Mouse (Mus musculus): ENCODE results near the gene Nxpe4. TPM values are rescaled to one million over a fixed set of nuclear protein-coding genes. Genes with fewer than 3 reads are reported as not detected.

The Nxpe4 gene
- polyA plus RNA-seq, 1 experiment = 4.1 TPM

- WGBS = 79% methylated on average over 6 of the region's 6 CpGs
- peak overlapping the region; percentile 20 for H3K4me3 ChIP-seq (replicated peaks; ENCODE audit: control insufficient read depth, low read depth, low read length)
- TF ChIP-seq POLR2A (IDR thresholded peaks at IDR 0.05; ENCODE audit: borderline replicate concordance, control insufficient read depth, low read depth, low read length) (no peak), CTCF (IDR thresholded peaks at IDR 0.05; ENCODE audit: control insufficient read depth, insufficient read depth, low read length) (no peak)
- H3K4me1 ChIP-seq (ENCODE audit: control insufficient read depth, insufficient read depth, low read length) = peaks cover 8% of the 10 kb centered on the region
- peak overlapping the region; percentile 62; the same call in 1 of the 2 replicates for H3K27ac ChIP-seq (ENCODE audit: control insufficient read depth, insufficient read depth, low read depth, low read length, poor library complexity)
Measured at GRCm38 (mm10) chr9:48362743-48363142, 200.9 kb downstream of the Nxpe4 start.

GRCm38 (mm10) chr9:48373232-48373878, 211.5 kb downstream of the Nxpe4 start:
- 22% methylated on average over 4 of the region's 4 CpGs for WGBS
- peaks cover 4% of the 10 kb centered on the region for H3K4me1 ChIP-seq (ENCODE audit: control insufficient read depth, insufficient read depth, low read length)

DNA sequence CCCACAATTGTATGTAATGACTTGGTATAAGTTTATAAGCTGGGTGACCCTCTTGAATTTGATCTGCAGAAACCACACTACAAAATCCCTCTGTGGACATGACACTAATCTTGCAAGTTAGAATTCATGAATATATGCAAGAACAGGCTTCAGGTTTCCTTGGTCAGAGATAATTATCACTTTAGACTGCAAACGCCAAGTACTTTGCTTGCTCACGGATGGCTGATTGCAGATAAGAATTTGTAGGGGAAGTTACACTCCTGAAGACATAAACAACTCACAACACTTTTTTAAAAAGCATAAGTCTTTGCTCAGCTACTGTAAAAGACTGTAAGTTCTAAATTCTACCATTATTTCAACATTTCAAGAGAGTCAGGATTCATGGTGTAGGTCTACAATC, 212.5 kb downstream of the Nxpe4 start:
- no peak for TF ChIP-seq POLR2A (IDR thresholded peaks at IDR 0.05; ENCODE audit: borderline replicate concordance, control insufficient read depth, low read depth, low read length)
- no peak for TF ChIP-seq CTCF (IDR thresholded peaks at IDR 0.05; ENCODE audit: control insufficient read depth, insufficient read depth, low read length)
- Histone ChIP-seq H3K4me1 (ENCODE audit: control insufficient read depth, insufficient read depth, low read length) (peaks cover 4% of the 10 kb centered on the region), H3K27ac (ENCODE audit: control insufficient read depth, insufficient read depth, low read depth, low read length, poor library complexity) (peak overlapping the region; percentile 72; the same call in 1 of the 2 replicates), H3K4me3 (replicated peaks; ENCODE audit: control insufficient read depth, low read depth, low read length) (no peak overlapping the region)
- WGBS = 18% methylated on average over 2 of the region's 2 CpGs

More at GRCm38 (mm10) chr9:48373232-48373878, 211.5 kb downstream of the Nxpe4 start:
- Histone ChIP-seq H3K27ac (ENCODE audit: control insufficient read depth, insufficient read depth, low read depth, low read length, poor library complexity) (peak overlapping the region; percentile 61), H3K4me3 (replicated peaks; ENCODE audit: control insufficient read depth, low read depth, low read length) (no peak overlapping the region)
- TF ChIP-seq CTCF (IDR thresholded peaks at IDR 0.05; ENCODE audit: control insufficient read depth, insufficient read depth, low read length) (no peak), POLR2A (IDR thresholded peaks at IDR 0.05; ENCODE audit: borderline replicate concordance, control insufficient read depth, low read depth, low read length) (no peak)

GRCm38 (mm10) chr9:48388451-48388850, 226.6 kb downstream of the Nxpe4 start:
- no peak overlapping the region for H3K4me3 ChIP-seq (replicated peaks; ENCODE audit: control insufficient read depth, low read depth, low read length)
- TF ChIP-seq POLR2A (IDR thresholded peaks at IDR 0.05; ENCODE audit: borderline replicate concordance, control insufficient read depth, low read depth, low read length) = no peak
- no peak for TF ChIP-seq CTCF (IDR thresholded peaks at IDR 0.05; ENCODE audit: control insufficient read depth, insufficient read depth, low read length)
- H3K4me1 ChIP-seq (ENCODE audit: control insufficient read depth, insufficient read depth, low read length) = peaks cover 2% of the 10 kb centered on the region
- no peak overlapping the region for H3K27ac ChIP-seq (ENCODE audit: control insufficient read depth, insufficient read depth, low read depth, low read length, poor library complexity)
- WGBS = 50% methylated on average over 4 of the region's 4 CpGs

- 25% methylated on average over 3 of the region's 3 CpGs for WGBS
- Histone ChIP-seq H3K4me1 (ENCODE audit: control insufficient read depth, insufficient read depth, low read length) (peaks cover 2% of the 10 kb centered on the region), H3K27ac (ENCODE audit: control insufficient read depth, insufficient read depth, low read depth, low read length, poor library complexity) (peak overlapping the region; percentile 48; the same call in 1 of the 2 replicates), H3K4me3 (replicated peaks; ENCODE audit: control insufficient read depth, low read depth, low read length) (peak overlapping the region; percentile 9)
- TF ChIP-seq POLR2A (IDR thresholded peaks at IDR 0.05; ENCODE audit: borderline replicate concordance, control insufficient read depth, low read depth, low read length) = no peak
- TF ChIP-seq CTCF (IDR thresholded peaks at IDR 0.05; ENCODE audit: control insufficient read depth, insufficient read depth, low read length) = no peak
Measured at GRCm38 (mm10) chr9:48389983-48390382, 228.2 kb downstream of the Nxpe4 start.

GRCm38 (mm10) chr9:48403590-48404209, 241.9 kb downstream of the Nxpe4 start:
- no peak for TF ChIP-seq POLR2A (IDR thresholded peaks at IDR 0.05; ENCODE audit: borderline replicate concordance, control insufficient read depth, low read depth, low read length)
- no peak for TF ChIP-seq CTCF (IDR thresholded peaks at IDR 0.05; ENCODE audit: control insufficient read depth, insufficient read depth, low read length)
- no peaks in the 10 kb centered on the region for H3K4me1 ChIP-seq (ENCODE audit: control insufficient read depth, insufficient read depth, low read length)
- WGBS = 34% methylated on average over 10 of the region's 10 CpGs
- peak overlapping the region; percentile 33 for H3K4me3 ChIP-seq (replicated peaks; ENCODE audit: control insufficient read depth, low read depth, low read length)
- peak overlapping the region; percentile 22; the same call in 1 of the 2 replicates for H3K27ac ChIP-seq (ENCODE audit: control insufficient read depth, insufficient read depth, low read depth, low read length, poor library complexity)

DNA sequence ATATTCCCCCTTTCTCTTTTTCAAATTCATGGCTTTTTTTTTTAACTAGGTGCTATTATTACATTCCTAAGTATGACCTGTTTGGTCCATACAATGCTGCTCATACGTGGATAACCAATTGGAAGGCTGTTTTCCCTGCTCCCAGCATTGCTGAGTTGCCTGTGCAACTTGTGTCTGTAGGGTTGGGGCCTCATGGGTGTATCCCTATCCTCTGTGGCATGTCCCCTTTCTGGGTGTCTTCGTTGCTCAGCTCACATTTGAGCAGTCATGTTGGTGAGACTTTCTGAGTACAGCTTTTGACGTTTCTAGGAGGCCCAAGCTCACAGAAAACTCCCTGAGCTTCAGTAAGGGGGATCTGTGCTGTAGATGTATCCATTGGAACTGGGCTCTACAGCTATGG, 242.9 kb downstream of the Nxpe4 start:
- TF ChIP-seq POLR2A (IDR thresholded peaks at IDR 0.05; ENCODE audit: borderline replicate concordance, control insufficient read depth, low read depth, low read length) (no peak), CTCF (IDR thresholded peaks at IDR 0.05; ENCODE audit: control insufficient read depth, insufficient read depth, low read length) (no peak)
- Histone ChIP-seq H3K4me3 (replicated peaks; ENCODE audit: control insufficient read depth, low read depth, low read length) (peak overlapping the region; percentile 31), H3K27ac (ENCODE audit: control insufficient read depth, insufficient read depth, low read depth, low read length, poor library complexity) (no peak overlapping the region), H3K4me1 (ENCODE audit: control insufficient read depth, insufficient read depth, low read length) (no peaks in the 10 kb centered on the region)
- WGBS = 60% methylated on average over 3 of the region's 3 CpGs

DNA sequence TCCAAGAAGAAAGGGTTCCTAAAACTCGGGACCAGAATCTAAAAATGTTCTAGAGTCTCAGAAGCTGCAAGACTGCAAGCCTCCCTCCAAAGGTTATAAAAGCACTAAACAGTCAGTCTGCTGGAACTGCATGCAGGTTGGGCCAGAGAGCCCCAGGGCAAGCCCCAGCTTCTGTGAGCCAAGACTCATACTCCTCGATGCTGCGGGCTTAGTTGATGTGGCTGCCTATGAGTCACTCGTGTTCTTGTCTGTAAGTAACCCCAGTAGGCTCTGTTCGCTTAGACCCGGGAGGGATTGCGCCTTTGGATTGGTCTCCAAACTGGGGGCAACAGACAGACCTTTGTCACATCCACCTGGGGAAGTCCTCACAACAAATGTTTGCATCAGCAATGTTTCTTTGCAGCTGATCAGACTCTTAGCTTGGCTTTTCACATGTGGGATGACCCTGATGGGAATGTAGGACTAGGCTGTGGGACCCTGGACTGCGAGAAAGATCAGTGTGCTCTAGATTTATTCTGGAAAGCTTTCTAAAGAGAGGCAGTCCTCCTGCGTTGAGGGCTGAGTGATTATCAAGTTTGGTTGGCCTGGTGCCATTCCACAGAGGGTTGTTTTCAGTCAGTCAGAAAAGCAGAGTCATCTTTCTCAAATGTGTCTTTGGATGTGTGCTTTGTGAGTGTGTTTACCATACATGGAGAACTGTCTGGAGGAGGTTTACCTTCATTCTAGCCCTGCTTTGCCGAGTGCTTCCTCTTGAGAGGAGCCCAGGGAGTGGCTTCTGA, 245.9 kb downstream of the Nxpe4 start:
- Histone ChIP-seq H3K27ac (ENCODE audit: control insufficient read depth, insufficient read depth, low read depth, low read length, poor library complexity) (no peak overlapping the region), H3K4me1 (ENCODE audit: control insufficient read depth, insufficient read depth, low read length) (no peaks in the 10 kb centered on the region; the same call in 1 of the 2 replicates), H3K4me3 (replicated peaks; ENCODE audit: control insufficient read depth, low read depth, low read length) (no peak overlapping the region)
- no peak for TF ChIP-seq CTCF (IDR thresholded peaks at IDR 0.05; ENCODE audit: control insufficient read depth, insufficient read depth, low read length)
- TF ChIP-seq POLR2A (IDR thresholded peaks at IDR 0.05; ENCODE audit: borderline replicate concordance, control insufficient read depth, low read depth, low read length) = no peak
- 57% methylated on average over 10 of the region's 10 CpGs for WGBS

Measured in bone marrow, adult 2 months (tissue).